Mouse (Mus musculus): ENCODE results near the gene Nt5c3b.

DNA sequence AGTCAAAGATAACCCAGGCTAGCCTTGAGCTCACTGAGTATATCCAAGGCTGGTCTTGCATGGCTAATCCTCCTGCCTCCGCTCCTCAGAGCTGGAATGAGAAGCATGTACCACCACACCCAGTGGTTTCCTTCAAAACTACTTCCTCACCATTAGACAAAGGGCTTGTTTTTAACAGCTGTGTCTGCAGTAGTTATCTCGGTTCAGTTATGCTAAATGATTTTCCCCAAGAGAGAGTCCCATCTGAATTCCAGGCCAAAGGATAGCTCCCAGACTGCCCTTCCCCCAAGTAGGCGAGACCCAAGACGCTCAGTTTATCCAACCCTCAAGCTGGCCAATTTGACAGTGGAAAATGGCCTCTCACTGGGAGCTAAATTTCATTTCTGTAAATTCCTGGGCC lies 65.6 kb downstream of the Nt5c3b start:
- TF ChIP-seq POLR2A (IDR thresholded peaks at IDR 0.05; ENCODE audit: low read depth, low read length) (no peak), EP300 (IDR thresholded peaks at IDR 0.05; ENCODE audit: low read length) (no peak), USF2 (conservative IDR thresholded peaks at IDR 0.05; ENCODE audit: low read depth, low read length) (no peak), CTCF (conservative IDR thresholded peaks at IDR 0.05 in 1 of 2, IDR thresholded peaks at IDR 0.05 in 1 of 2; ENCODE audit: low read depth in 2 of 2, low read length in 2 of 2) (no peak), PAX5 (IDR thresholded peaks at IDR 0.05; ENCODE audit: low read length) (no peak), MEF2A (IDR thresholded peaks at IDR 0.05; ENCODE audit: borderline replicate concordance, low read depth, low read length) (no peak), SMC3 (IDR thresholded peaks at IDR 0.05; ENCODE audit: low read depth, low read length) (no peak), E2F4 (IDR thresholded peaks at IDR 0.05; ENCODE audit: insufficient replicate concordance, low read depth, low read length) (no peak)
